Mouse (Mus musculus) bone marrow, adult 2 months (tissue): ENCODE measurements around the gene Ablim1.

Source experiments
- CTCF ChIP-seq: fragments of 200-500 bp; IDR thresholded peaks from 2 replicates; pipeline ENCODE4 v1.5.1; 2011; ENCODE audit warnings: low read length, control low read depth; ENCODE audit not compliant: control insufficient read depth, insufficient read depth
- POLR2A ChIP-seq: fragments of 200-500 bp; IDR thresholded peaks from 2 replicates; pipeline ENCODE4 v1.6.1; 2011; ENCODE audit warnings: low read depth, mild to moderate bottlenecking, control low read depth, low read length, borderline replicate concordance; ENCODE audit not compliant: control insufficient read depth

DNA sequence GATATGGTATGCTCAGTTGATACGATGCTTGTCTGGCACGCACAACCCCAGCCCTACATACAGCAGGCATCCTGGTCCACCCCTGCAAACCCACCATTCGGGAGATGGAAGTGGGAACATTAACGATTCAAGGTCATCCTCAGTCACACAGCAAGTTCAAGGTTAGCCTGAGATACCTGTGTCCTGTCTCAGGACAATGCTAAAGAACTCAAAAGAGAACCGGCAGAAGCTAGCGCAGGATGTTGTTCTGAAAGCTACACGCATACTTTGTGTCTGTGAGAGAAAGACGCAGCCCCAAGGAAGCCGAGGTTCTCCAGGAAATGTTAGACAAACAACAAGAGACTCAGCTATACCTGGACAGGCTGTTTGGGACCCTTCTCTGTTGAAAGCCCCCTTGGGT lies 185.0 kb downstream of the Ablim1 start:
- TF ChIP-seq POLR2A (no peak), CTCF (no peak)
